Comparison of ENCODE assay signal across 34 mouse cellular contexts in the genomic region with DNA sequence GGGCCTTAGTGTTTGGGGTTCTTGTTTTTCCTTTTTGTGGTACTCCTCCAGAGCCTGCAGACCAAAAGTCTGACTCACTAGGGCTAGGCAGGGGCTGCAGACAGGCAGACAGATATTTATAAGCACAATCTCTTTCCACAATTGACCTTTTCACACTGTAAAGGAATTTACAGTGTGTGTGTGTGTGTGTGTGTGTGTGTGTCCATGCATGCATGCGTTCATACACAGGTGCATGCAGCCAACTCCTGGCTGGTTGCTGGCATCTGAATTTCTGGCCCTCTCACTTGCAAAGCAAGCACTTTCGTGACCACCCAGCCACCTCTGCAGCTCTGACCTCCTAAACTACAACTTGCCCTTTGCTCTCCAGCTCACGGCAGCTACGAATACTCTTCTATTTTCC. TPM values are rescaled to one million over a fixed set of nuclear protein-coding genes. Genes with fewer than 3 reads are reported as not detected.
DNase-seq lines count a peak whose midpoint lies in the region; ATAC-seq and TF ChIP-seq lines count a peak whose summit lies in the region.
"Had no signal": no experiment of that assay in that cellular context is flagged by ENCODE, and none has a peak within 500 bp of the region (broad histone marks: within the 10 kb centered on the region; RNA-seq: fewer than 3 reads in every experiment).

No protein-coding gene starts in this region.

- TF ChIP-seq CTCF in C2C12 (IDR thresholded peaks at IDR 0.05; ENCODE audit: control insufficient read depth, insufficient read depth, insufficient read length): no peak
- TF ChIP-seq CTCF in embryonic fibroblast, embryonic 13.5 days (IDR thresholded peaks at IDR 0.05; ENCODE audit: borderline replicate concordance, insufficient read depth, low read length): no peak
- TF ChIP-seq CTCF in layer of hippocampus, adult 2 months (conservative IDR thresholded peaks at IDR 0.05): no peak

- no peaks in the 10 kb centered on the region for H3K79me2 ChIP-seq in C2C12 (ENCODE audit: control insufficient read depth, insufficient read depth)

- intact Hi-C loops in left cerebral cortex, postnatal 25 days (cut with DNase I): no loop called here

- no peaks in the 10 kb centered on the region for H3K79me3 ChIP-seq in C2C12 (ENCODE audit: low read depth)

- peak; percentile 58 for DNase-seq in kidney, adult 11 months
- no peak for DNase-seq in kidney, postnatal 4 days
- no peak for DNase-seq in left cerebral cortex, postnatal 25 days (ENCODE audit: low spot score in 2 of 2)
- no peak for DNase-seq in layer of hippocampus, adult 2 months (ENCODE audit: low spot score in 2 of 2)
- DNase-seq: adrenal gland, adult 2 months; cerebellum, adult 2 months; cerebellum, postnatal 36 days; embryo, embryonic 11 days; left cerebral cortex, postnatal 4 days; lung, postnatal 4 days; thymus, postnatal 14 days had no signal

- H3K9me3 ChIP-seq in megakaryocyte, embryonic 14.5 days: no peaks in the 10 kb centered on the region
- H3K9me3 ChIP-seq: embryonic facial prominence, embryonic 13.5 days; forebrain, embryonic 13.5 days; hindbrain, embryonic 15.5 days; limb, embryonic 15.5 days; midbrain, embryonic 12.5 days had no signal

- no peak for TF ChIP-seq POLR2A in embryonic fibroblast, embryonic 13.5 days (IDR thresholded peaks at IDR 0.05; ENCODE audit: low read depth, low read length)

- peak overlapping the region; percentile 66 for H3K4me3 ChIP-seq in megakaryocyte, embryonic 14.5 days (replicated peaks)
- H3K4me3 ChIP-seq in C2C12 (ENCODE audit: insufficient read depth, poor library complexity, severe bottlenecking): no peak overlapping the region
- no peak overlapping the region for H3K4me3 ChIP-seq in embryonic fibroblast, embryonic 13.5 days (ENCODE audit: insufficient read depth, low read length)
- no peak overlapping the region for H3K4me3 ChIP-seq in layer of hippocampus, adult 2 months
- H3K4me3 ChIP-seq: embryonic facial prominence, embryonic 13.5 days; forebrain, embryonic 13.5 days; hindbrain, embryonic 15.5 days; limb, embryonic 15.5 days; midbrain, embryonic 12.5 days had no signal

- peak overlapping the region; percentile 52 for H3K27ac ChIP-seq in embryonic fibroblast, embryonic 13.5 days (ENCODE audit: insufficient read depth, low read length)
- no peak overlapping the region for H3K27ac ChIP-seq in layer of hippocampus, adult 2 months
- H3K27ac ChIP-seq: embryonic facial prominence, embryonic 13.5 days; forebrain, embryonic 13.5 days; hindbrain, embryonic 15.5 days; limb, embryonic 15.5 days; midbrain, embryonic 12.5 days had no signal

- no peak for ATAC-seq in megakaryocyte, adult 5-6 weeks (ENCODE audit: poor library complexity, severe bottlenecking)
- ATAC-seq: forebrain, embryonic 13.5 days; Patski had no signal

- peaks cover 27% of the 10 kb centered on the region for H3K36me3 ChIP-seq in megakaryocyte, embryonic 14.5 days (replicated peaks; ENCODE audit: low read length)
- H3K36me3 ChIP-seq in C2C12 (ENCODE audit: control insufficient read depth, insufficient read depth): no peaks in the 10 kb centered on the region
- H3K36me3 ChIP-seq: embryonic facial prominence, embryonic 13.5 days; hindbrain, embryonic 15.5 days; limb, embryonic 15.5 days; midbrain, embryonic 12.5 days had no signal

- peaks cover 67% of the 10 kb centered on the region for H3K4me1 ChIP-seq in megakaryocyte, embryonic 14.5 days
- H3K4me1 ChIP-seq in embryonic fibroblast, embryonic 13.5 days (ENCODE audit: control insufficient read depth, insufficient read depth, low read length): peaks cover 4% of the 10 kb centered on the region

- H3K27me3 ChIP-seq in megakaryocyte, embryonic 14.5 days (replicated peaks): no peaks in the 10 kb centered on the region
- no peaks in the 10 kb centered on the region for H3K27me3 ChIP-seq in C2C12 (ENCODE audit: control insufficient read depth, insufficient read depth, insufficient read length)
- H3K27me3 ChIP-seq: embryonic facial prominence, embryonic 13.5 days; hindbrain, embryonic 15.5 days; limb, embryonic 15.5 days; Patski had no signal

- H3ac ChIP-seq in C2C12 (ENCODE audit: control insufficient read depth, insufficient read length, low read depth): peak overlapping the region; percentile 10

TF ChIP-seq in C2C12, 6 proteins besides CTCF, POLR2A, EP300 and RAD21:
- TF ChIP-seq MYOG (IDR thresholded peaks at IDR 0.05; ENCODE audit: control insufficient read depth, extremely low read depth, insufficient read length) (no peak), MYOD1 (IDR thresholded peaks at IDR 0.05; ENCODE audit: control insufficient read depth, insufficient read length, low read depth) (peak; percentile 63)

RNA-seq across cellular contexts. Expression of a gene that starts 3.3 kb away (rescaled TPM):
- 302 and 446 TPM in 2 replicates for polyA plus RNA-seq in megakaryocyte, embryonic 14.5 days (2012; ENCODE audit: insufficient read depth, low replicate concordance)
- 71.1 and 85.9 TPM in 2 replicates for total RNA-seq in megakaryocyte, adult 5-6 weeks (2015)
- total RNA-seq in megakaryocyte, adult 5-6 weeks (2017): 49.6 and 73.1 TPM in 2 replicates
- polyA plus RNA-seq in C2C12 (2012; fragmentation: generic; extraction: Trizol): 88.3 TPM
- polyA plus RNA-seq in embryonic fibroblast, embryonic 13.5 days (2011; ENCODE audit: insufficient read length, low read depth, missing spikeins): 174 and 210 TPM in 2 replicates
- 100 to 1,000 TPM; 245 to 246 TPM for total RNA-seq in left cerebral cortex, postnatal 25 days (2021)
- total RNA-seq in layer of hippocampus, adult 2 months (2021): 100 to 1,000 TPM; 268 to 283 TPM

RNA-seq across cellular contexts. Expression of a gene that starts 33.4 kb away (rescaled TPM):
- 111 and 307 TPM in 2 replicates for polyA plus RNA-seq in megakaryocyte, embryonic 14.5 days (2012; ENCODE audit: insufficient read depth, low replicate concordance)
- total RNA-seq in megakaryocyte, adult 5-6 weeks (2015): 207 and 216 TPM in 2 replicates
- total RNA-seq in megakaryocyte, adult 5-6 weeks (2017): 93.2 and 107 TPM in 2 replicates
- polyA plus RNA-seq in C2C12 (2012; fragmentation: generic; extraction: Trizol): 351 TPM
- 218 and 298 TPM in 2 replicates for polyA plus RNA-seq in embryonic fibroblast, embryonic 13.5 days (2011; ENCODE audit: insufficient read length, low read depth, missing spikeins)
- total RNA-seq in left cerebral cortex, postnatal 25 days (2021): 100 to 1,000 TPM in 1 of 2 experiments, 10 to 100 TPM in 1; 97.7 to 106 TPM
- 10 to 100 TPM; 86.8 to 91.6 TPM for total RNA-seq in layer of hippocampus, adult 2 months (2021)

RNA-seq across cellular contexts. Expression of a gene that starts 43.9 kb away (rescaled TPM):
- not detected in 2 replicates for polyA plus RNA-seq in megakaryocyte, embryonic 14.5 days (2012; ENCODE audit: insufficient read depth, low replicate concordance)
- not detected in 2 replicates for total RNA-seq in megakaryocyte, adult 5-6 weeks (2015)
- total RNA-seq in megakaryocyte, adult 5-6 weeks (2017): not detected in 2 replicates
- 0.05 TPM for polyA plus RNA-seq in C2C12 (2012; fragmentation: generic; extraction: Trizol)
- polyA plus RNA-seq in embryonic fibroblast, embryonic 13.5 days (2011; ENCODE audit: insufficient read length, low read depth, missing spikeins): not detected in 2 replicates
- total RNA-seq in left cerebral cortex, postnatal 25 days (2021): not detected
- total RNA-seq in layer of hippocampus, adult 2 months (2021): not detected
- total RNA-seq: adrenal gland, adult 2 months; adrenal gland, postnatal 4 days; ES-E14; gastrocnemius, adult 18-20 months; hematopoietic stem cell, adult 5-6 weeks; left cerebral cortex, adult 18-20 months; left cerebral cortex, postnatal 4 days had no signal
- polyA plus RNA-seq: adrenal gland, adult 2 months; cerebellum, adult 2 months; embryonic facial prominence, embryonic 13.5 days; forebrain, embryonic 13.5 days; gonadal fat pad, adult 2 months; heart, embryonic 14.5 days; hindbrain, embryonic 15.5 days; intestine, embryonic 14.5 days; kidney, embryonic 16.5 days; liver, embryonic 16.5 days; lung, embryonic 16.5 days; midbrain, embryonic 12.5 days; neural tube, embryonic 11.5 days; Patski; small intestine, adult 2 months had no signal

RNA-seq across cellular contexts. Expression of a gene that starts 55.5 kb away (rescaled TPM):
- 26.1 and 51.5 TPM in 2 replicates for polyA plus RNA-seq in megakaryocyte, embryonic 14.5 days (2012; ENCODE audit: insufficient read depth, low replicate concordance)
- total RNA-seq in megakaryocyte, adult 5-6 weeks (2015): 10.5 and 14.5 TPM in 2 replicates
- 15.9 and 16.4 TPM in 2 replicates for total RNA-seq in megakaryocyte, adult 5-6 weeks (2017)
- 55.9 TPM for polyA plus RNA-seq in C2C12 (2012; fragmentation: generic; extraction: Trizol)
- 38.5 and 50.4 TPM in 2 replicates for polyA plus RNA-seq in embryonic fibroblast, embryonic 13.5 days (2011; ENCODE audit: insufficient read length, low read depth, missing spikeins)
- 100 to 1,000 TPM; 128 to 129 TPM for total RNA-seq in left cerebral cortex, postnatal 25 days (2021)
- 100 to 1,000 TPM; 110 to 116 TPM for total RNA-seq in layer of hippocampus, adult 2 months (2021)

RNA-seq across cellular contexts. Expression of a gene that starts 56.2 kb away (rescaled TPM):
- 18.1 and 152 TPM in 2 replicates for polyA plus RNA-seq in megakaryocyte, embryonic 14.5 days (2012; ENCODE audit: insufficient read depth, low replicate concordance)
- total RNA-seq in megakaryocyte, adult 5-6 weeks (2015): 31.3 TPM in 2 replicates
- total RNA-seq in megakaryocyte, adult 5-6 weeks (2017): 57.8 and 73.4 TPM in 2 replicates
- 136 TPM for polyA plus RNA-seq in C2C12 (2012; fragmentation: generic; extraction: Trizol)
- polyA plus RNA-seq in embryonic fibroblast, embryonic 13.5 days (2011; ENCODE audit: insufficient read length, low read depth, missing spikeins): 74.4 and 81.1 TPM in 2 replicates
- total RNA-seq in left cerebral cortex, postnatal 25 days (2021): 10 to 100 TPM; 96.9 to 99.5 TPM
- 100 to 1,000 TPM in 1 of 2 experiments, 10 to 100 TPM in 1; 96.0 to 106 TPM for total RNA-seq in layer of hippocampus, adult 2 months (2021)
